Mouse (Mus musculus) stomach, embryonic 15.5 days (tissue): Measurements from ENCODE around the gene Xpr1. TPM values are rescaled to one million over a fixed set of nuclear protein-coding genes. Genes with fewer than 3 reads are reported as not detected.
"Not testable (repeated sequence)": the region's sequence is repeated elsewhere in the genome, so short reads cannot be mapped to it uniquely, and the experiment has no call there.

Source experiments
- ATAC-seq: fragments of 200-750 bp; cut with Nextera tagmentation; 2 replicates; pipeline ENCODE4 v1.8.0; 2017; ENCODE audit warnings: low read depth, moderate number of reproducible peaks, moderate TSS enrichment; ENCODE audit not compliant: insufficient read depth, low FRiP score
- H3K27ac ChIP-seq: fragments of 300-500 bp; sonication (generic); 2 replicates; pipeline ENCODE4 v1.5.1; 2015; ENCODE audit warnings: mild to moderate bottlenecking, inconsistent platforms
- H3K27me3 ChIP-seq: fragments of 300-500 bp; sonication (generic); replicated peaks from 2 replicates; pipeline ENCODE4 v1.6.1; 2015; ENCODE audit warnings: inconsistent platforms
- H3K36me3 ChIP-seq: fragments of 300-500 bp; sonication (generic); 2 replicates; pipeline ENCODE4 v1.6.1; 2015; ENCODE audit warnings: inconsistent platforms
- H3K4me1 ChIP-seq: fragments of 300-500 bp; sonication (generic); 2 replicates; pipeline ENCODE4 v1.6.1; 2015; ENCODE audit warnings: inconsistent platforms
- H3K4me2 ChIP-seq: fragments of 300-500 bp; sonication (generic); 2 replicates; pipeline ENCODE4 v1.6.1; 2015; ENCODE audit warnings: mild to moderate bottlenecking, inconsistent platforms
- H3K4me3 ChIP-seq: fragments of 300-500 bp; sonication (generic); replicated peaks from 2 replicates; pipeline ENCODE4 v1.5.1; 2015; ENCODE audit warnings: inconsistent platforms
- H3K9ac ChIP-seq: fragments of 300-500 bp; sonication (generic); 2 replicates; pipeline ENCODE4 v1.6.1; 2015; ENCODE audit warnings: inconsistent platforms
- H3K9me3 ChIP-seq: fragments of 300-500 bp; sonication (generic); 2 replicates; pipeline ENCODE4 v1.6.1; 2016; ENCODE audit warnings: inconsistent platforms
- WGBS: fragments of 180-500 bp; shearing (Covaris S2); methylation state at CpG from one replicate; pipeline ENCODE4 v1.1.7; 2015; 5-methylcytosine and 5-hydroxymethylcytosine counted together
- polyA plus RNA-seq: library from polyadenylated mRNA; unstranded; fragments of >200 nt; fragmentation: Nextera tagmentation; extraction: Ambion mirVana; gene quantifications from 2 replicates; pipeline ENCODE4 v1.2.1, GENCODE M21; 2015

The Xpr1 gene
- polyA plus RNA-seq, 1 experiment from 2014 or later, result 8.1 TPM

DNA sequence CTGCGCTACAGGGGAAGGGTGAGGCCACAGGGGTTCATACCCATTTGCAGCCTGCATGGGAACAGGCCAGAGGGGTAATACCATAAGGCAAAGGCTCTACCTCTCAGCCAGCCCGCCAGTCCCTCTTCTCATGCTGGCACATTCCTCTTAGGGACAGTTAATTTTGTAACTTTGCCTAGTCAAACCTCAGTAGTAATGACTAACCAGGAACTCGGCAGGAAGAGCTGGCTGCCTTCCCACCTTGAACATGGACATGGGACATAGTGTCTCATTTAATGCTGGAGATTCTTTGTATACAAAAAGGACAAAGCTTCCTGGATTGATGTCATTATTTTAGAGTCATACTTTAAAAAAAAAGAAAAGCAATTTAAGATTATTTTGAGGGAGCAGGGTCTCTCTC, 142.2 kb downstream of the Xpr1 start:
- Histone ChIP-seq H3K9ac (no peak overlapping the region), H3K4me2 (no peak overlapping the region), H3K36me3 (no peaks in the 10 kb centered on the region), H3K27ac (no peak overlapping the region), H3K27me3 (no peaks in the 10 kb centered on the region), H3K4me1 (no peaks in the 10 kb centered on the region), H3K9me3 (no peaks in the 10 kb centered on the region), H3K4me3 (no peak overlapping the region)
- 88% methylated on average over 3 of the region's 3 CpGs for WGBS
- ATAC-seq, result no peak

DNA sequence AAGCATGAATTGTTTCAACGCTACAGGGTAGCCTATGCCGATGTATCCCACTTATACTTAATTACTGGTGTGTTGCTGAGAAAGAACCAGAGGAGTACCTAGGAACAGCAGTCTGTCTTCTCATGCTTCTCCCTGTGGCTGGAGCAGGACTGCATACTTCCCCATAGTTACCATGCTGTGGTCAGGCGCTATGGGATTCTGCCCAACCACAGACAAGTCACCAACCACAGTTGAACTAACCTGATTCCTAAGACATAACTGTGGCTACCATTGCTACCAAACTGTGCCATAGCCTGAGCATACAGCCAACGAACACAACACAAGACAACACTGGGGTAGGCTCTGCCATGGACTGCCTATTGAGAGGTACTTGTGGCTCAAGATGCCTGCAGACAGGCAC, 144.3 kb downstream of the Xpr1 start:
- Histone ChIP-seq H3K4me1 (no peaks in the 10 kb centered on the region), H3K4me2 (no peak overlapping the region), H3K9ac (no peak overlapping the region), H3K9me3 (no peaks in the 10 kb centered on the region), H3K4me3 (no peak overlapping the region), H3K27ac (no peak overlapping the region), H3K36me3 (no peaks in the 10 kb centered on the region), H3K27me3 (no peaks in the 10 kb centered on the region)
- no peak for ATAC-seq
- 91% methylated on average over 4 of the region's 4 CpGs for WGBS

DNA sequence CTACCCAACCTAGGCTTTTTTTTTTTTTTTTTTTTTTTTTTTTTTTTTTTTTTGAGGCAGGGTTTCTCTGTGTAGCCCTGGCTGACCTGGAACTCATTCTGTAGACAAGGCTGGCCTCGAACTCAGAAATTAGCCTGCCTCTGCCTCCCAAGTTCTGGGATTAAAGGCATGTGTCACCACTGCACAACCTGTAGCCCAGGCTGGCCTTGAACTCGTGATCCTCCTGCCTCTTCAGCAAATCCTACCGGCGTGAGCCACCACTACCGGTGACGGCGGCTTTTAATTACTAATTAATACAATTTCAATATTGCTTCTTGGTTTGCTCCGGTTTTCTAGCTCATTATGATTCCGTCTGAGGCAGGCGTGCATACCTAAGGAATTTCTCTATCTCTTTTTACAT, 154.7 kb downstream of the Xpr1 start:
- 88% methylated on average over 10 of the region's 10 CpGs for WGBS
- H3K9ac ChIP-seq, H3K27me3 ChIP-seq, H3K4me2 ChIP-seq, ATAC-seq, H3K27ac ChIP-seq, H3K4me1 ChIP-seq, H3K9me3 ChIP-seq, H3K36me3 ChIP-seq, H3K4me3 ChIP-seq: not testable (repeated sequence)

DNA sequence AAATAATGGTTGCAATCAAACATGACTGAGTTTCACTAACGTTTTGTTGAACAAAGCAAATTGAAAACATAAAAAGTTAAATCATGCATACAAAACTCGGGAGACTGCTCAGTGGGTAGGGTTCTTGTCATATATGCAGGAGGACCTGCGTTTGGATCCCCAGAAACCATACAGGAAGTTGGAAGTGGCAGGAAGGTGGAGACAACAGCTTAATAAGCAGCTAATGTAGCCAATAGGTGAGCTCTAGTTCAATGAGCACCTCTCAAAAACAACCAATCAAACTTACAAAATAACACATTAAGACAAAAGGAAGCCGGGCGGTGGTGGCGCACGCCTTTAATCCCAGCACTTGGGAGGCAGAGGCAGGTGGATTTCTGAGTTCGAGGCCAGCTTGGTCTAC, 162.9 kb downstream of the Xpr1 start:
- Histone ChIP-seq H3K36me3 (no peaks in the 10 kb centered on the region), H3K4me3 (no peak overlapping the region), H3K27ac (no peak overlapping the region), H3K9me3 (no peaks in the 10 kb centered on the region), H3K4me1 (no peaks in the 10 kb centered on the region), H3K27me3 (no peaks in the 10 kb centered on the region), H3K4me2 (no peak overlapping the region), H3K9ac (no peak overlapping the region)
- WGBS, result 89% methylated on average over 8 of the region's 8 CpGs
- no peak for ATAC-seq

DNA sequence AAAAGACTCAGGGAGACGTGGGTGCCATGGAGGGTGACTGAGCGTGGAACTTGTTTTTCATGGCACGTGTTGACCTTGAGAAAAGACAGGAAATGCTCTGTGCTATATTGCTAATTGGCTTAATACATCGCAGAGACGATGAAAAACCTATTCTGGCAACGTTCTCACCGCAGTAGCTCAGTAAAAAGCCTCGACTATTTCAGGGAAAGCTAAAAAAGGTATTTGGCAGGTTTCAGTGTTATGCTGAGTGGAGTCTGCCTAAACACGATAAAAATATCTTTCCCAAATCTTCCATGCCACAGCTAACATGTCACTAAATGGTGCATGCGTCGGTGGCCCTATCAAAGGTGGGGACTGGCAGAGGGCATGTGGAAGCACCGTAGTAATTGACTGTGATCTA, 164.1 kb downstream of the Xpr1 start:
- H3K4me3 ChIP-seq, result no peak overlapping the region
- H3K4me1 ChIP-seq, result no peaks in the 10 kb centered on the region
- no peaks in the 10 kb centered on the region for H3K9me3 ChIP-seq
- no peak for ATAC-seq
- H3K27ac ChIP-seq, result no peak overlapping the region
- H3K36me3 ChIP-seq, result no peaks in the 10 kb centered on the region
- WGBS, result 69% methylated on average over 12 of the region's 12 CpGs
- no peaks in the 10 kb centered on the region for H3K27me3 ChIP-seq
- no peak overlapping the region for H3K9ac ChIP-seq
- no peak overlapping the region for H3K4me2 ChIP-seq

DNA sequence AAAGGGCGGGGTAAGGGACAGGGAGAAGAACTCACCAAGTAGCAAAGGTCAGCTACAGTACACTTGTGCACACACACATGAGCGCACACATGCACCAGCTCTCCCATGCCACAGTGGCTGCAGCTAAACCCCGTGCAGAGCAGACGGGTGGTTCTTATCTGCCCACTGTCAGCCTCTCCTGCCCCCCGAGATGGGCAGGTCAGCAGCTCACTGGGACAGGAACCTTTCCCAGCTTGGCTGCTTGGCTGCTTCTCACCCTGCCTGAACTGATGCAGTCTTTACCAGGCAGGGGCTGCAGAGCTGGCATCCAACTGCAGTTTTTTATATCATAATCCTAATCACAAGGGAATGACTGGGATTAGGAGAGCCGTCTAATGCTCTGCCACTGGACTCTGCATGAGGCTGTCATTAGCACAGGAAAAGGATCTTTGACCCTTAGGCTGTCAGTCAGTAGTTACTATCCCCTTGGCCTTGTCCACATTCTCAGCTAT, 164.5 kb downstream of the Xpr1 start:
- no peak overlapping the region for H3K9ac ChIP-seq
- WGBS, result 43% methylated on average over 6 of the region's 6 CpGs

DNA sequence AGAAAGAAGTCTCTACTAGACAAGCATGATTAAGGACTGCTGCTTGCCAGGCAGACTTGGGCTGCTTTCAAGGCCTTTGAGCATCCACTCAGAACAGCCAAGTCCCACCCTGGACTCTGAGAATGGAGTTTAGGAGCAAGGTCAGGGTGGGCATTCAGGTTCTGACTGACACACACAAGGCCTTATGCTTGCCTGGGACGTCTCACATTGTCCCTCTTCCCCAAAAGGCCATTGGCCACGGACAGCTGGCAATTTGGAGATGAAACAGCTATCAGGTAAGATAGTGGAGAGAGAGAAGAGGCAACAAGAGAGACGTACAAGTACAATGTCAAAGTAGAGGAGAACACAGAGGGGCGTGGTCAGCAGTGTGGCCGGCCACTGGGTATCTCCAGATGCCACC, 165.6 kb downstream of the Xpr1 start:
- H3K9me3 ChIP-seq, result no peaks in the 10 kb centered on the region
- no peaks in the 10 kb centered on the region for H3K36me3 ChIP-seq
- H3K9ac ChIP-seq, result no peak overlapping the region
- ATAC-seq, result no peak
- WGBS, result 80% methylated on average over 5 of the region's 5 CpGs
- H3K27ac ChIP-seq, result no peak overlapping the region
- no peak overlapping the region for H3K4me2 ChIP-seq
- no peak overlapping the region for H3K4me3 ChIP-seq
- H3K4me1 ChIP-seq, result no peaks in the 10 kb centered on the region
- no peaks in the 10 kb centered on the region for H3K27me3 ChIP-seq

More for the DNA sequence above, 164.5 kb downstream of the Xpr1 start:
- Histone ChIP-seq H3K36me3 (no peaks in the 10 kb centered on the region), H3K9me3 (no peaks in the 10 kb centered on the region), H3K4me1 (no peaks in the 10 kb centered on the region), H3K4me2 (no peak overlapping the region), H3K4me3 (no peak overlapping the region), H3K27ac (no peak overlapping the region), H3K27me3 (no peaks in the 10 kb centered on the region)
- ATAC-seq, result no peak

DNA sequence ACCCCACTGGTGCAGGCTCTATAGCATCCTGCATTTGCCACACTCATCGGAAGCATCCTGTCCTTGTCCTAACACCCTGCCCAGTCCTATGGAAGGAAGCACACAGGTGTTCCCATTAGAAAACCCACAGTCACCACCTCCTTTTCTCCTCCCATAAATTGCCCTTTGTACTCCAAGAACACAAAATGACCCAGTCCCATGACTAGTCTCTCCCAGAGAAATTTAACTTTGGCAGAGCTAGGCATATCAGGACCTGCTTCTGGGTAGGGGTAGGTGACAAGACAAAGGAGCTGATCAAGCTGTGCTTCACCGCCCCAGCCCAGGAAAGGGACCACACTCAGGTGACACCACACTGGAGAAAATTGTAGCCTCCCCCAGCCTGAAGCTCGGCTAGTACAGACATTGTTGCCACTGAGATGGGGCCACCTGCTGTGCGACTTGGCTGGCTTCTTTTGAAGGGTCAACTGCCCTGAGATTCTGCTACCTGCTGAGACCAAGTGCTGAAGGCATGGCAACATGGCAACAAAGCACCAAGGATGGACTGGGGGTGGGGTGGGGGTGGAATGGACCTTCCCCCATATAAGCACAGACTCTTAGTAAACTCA, 166.6 kb downstream of the Xpr1 start:
- no peak for ATAC-seq
- Histone ChIP-seq H3K27ac (no peak overlapping the region), H3K36me3 (no peaks in the 10 kb centered on the region), H3K27me3 (no peaks in the 10 kb centered on the region), H3K9me3 (no peaks in the 10 kb centered on the region), H3K4me3 (no peak overlapping the region), H3K4me1 (no peaks in the 10 kb centered on the region), H3K4me2 (no peak overlapping the region), H3K9ac (no peak overlapping the region)
- WGBS, result 53% methylated on average over 4 of the region's 4 CpGs

DNA sequence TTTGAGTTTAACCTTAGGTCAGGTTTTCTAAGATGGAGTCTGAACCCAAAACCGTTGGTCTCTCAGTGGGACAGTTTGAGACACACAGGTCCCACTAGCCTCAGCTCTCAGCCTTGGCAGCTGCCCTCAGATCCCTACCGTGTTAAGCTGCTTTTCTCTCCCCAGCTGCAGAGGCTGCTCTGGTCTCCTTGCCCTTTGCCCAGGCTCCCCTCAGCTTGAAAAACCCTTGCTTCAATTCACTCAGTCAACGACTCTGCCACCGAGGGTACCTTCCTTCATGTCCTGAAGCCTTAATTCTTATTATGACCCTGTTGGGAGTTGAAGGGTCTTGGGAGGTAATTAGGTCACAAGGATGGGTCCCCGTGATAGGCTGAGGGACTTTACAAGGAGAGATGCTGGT, 167.3 kb downstream of the Xpr1 start:
- 51% methylated on average over 5 of the region's 5 CpGs for WGBS
- H3K27me3 ChIP-seq, result peaks cover 1% of the 10 kb centered on the region; the same call in 1 of the 2 replicates
- no peak overlapping the region for H3K27ac ChIP-seq
- H3K4me3 ChIP-seq, result no peak overlapping the region
- no peak overlapping the region for H3K9ac ChIP-seq
- peaks cover 7% of the 10 kb centered on the region; the same call in 1 of the 2 replicates for H3K4me1 ChIP-seq
- H3K9me3 ChIP-seq, result no peaks in the 10 kb centered on the region
- no peaks in the 10 kb centered on the region for H3K36me3 ChIP-seq
- no peak for ATAC-seq
- H3K4me2 ChIP-seq, result no peak overlapping the region

DNA sequence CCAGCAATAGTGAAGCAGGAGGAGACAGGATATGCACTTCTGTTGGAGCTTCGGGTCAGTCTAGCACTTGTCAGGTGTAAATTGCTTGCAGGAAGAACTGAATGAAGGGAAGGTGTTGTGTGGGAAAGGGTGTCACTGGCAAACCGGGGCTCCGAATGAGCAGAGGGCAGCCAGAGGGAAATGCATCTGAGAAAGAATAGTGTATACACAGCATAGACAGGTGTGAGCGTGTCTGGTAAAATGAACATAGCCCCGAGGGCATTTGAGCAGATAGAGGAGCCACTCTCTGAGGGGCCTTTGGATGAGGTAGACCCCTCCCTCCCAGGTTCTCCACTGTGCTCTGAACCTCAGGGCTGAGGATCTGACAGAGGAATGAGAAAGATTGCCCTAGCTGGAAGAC, 169.2 kb downstream of the Xpr1 start:
- ATAC-seq, result no peak
- Histone ChIP-seq H3K36me3 (no peaks in the 10 kb centered on the region), H3K9me3 (no peaks in the 10 kb centered on the region), H3K27me3 (peaks cover 10% of the 10 kb centered on the region), H3K4me1 (peaks cover 9% of the 10 kb centered on the region), H3K4me2 (no peak overlapping the region), H3K9ac (no peak overlapping the region), H3K4me3 (no peak overlapping the region), H3K27ac (no peak overlapping the region)
- 44% methylated on average over 5 of the region's 5 CpGs for WGBS

DNA sequence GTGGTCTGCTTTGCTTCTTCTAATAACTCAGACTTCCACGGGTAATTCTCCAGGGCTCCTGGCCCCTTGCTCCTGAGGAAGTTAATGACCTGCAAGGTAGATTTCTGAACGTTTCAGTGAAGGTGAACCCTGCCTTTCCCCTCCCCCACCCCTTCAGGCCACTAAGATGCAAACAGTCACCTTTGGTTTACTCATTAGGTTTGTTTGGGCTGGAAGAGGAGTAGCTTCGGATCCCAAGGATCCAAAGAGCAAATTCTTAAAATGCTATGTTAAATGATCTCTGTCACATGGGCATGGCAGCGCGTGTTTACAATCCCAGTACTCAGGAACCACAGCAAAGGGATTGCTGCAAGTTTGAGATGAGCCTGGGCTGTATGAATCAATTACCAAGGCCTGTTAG, 169.8 kb downstream of the Xpr1 start:
- no peak for ATAC-seq
- H3K27me3 ChIP-seq, result peaks cover 10% of the 10 kb centered on the region
- H3K4me1 ChIP-seq, result peaks cover 9% of the 10 kb centered on the region
- H3K9ac ChIP-seq, result no peak overlapping the region
- no peaks in the 10 kb centered on the region for H3K36me3 ChIP-seq
- WGBS, result 28% methylated on average over 5 of the region's 5 CpGs
- H3K9me3 ChIP-seq, result no peaks in the 10 kb centered on the region
- no peak overlapping the region for H3K4me3 ChIP-seq
- no peak overlapping the region for H3K4me2 ChIP-seq
- no peak overlapping the region for H3K27ac ChIP-seq

DNA sequence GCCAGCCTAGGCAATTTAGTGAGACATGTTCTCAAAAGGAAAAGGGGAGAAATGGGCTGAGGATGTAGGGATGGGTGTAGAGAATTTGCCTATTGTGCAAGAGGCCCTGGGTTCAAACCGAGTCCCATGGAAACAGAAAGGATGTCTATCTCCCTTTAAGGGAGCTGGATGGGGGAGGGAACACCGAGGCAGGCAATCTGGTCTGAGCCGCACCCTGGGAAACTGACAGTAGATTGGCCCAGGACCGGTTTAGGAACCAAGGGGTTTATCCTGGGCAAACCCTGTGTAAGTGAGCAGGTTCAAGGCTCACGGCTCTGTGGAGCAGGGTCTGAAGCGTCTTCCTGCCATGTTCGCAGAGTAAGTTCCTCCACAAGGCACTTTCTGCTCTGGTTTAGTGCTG, 171.7 kb downstream of the Xpr1 start:
- WGBS, result 74% methylated on average over 7 of the region's 7 CpGs
- H3K27ac ChIP-seq, result no peak overlapping the region

DNA sequence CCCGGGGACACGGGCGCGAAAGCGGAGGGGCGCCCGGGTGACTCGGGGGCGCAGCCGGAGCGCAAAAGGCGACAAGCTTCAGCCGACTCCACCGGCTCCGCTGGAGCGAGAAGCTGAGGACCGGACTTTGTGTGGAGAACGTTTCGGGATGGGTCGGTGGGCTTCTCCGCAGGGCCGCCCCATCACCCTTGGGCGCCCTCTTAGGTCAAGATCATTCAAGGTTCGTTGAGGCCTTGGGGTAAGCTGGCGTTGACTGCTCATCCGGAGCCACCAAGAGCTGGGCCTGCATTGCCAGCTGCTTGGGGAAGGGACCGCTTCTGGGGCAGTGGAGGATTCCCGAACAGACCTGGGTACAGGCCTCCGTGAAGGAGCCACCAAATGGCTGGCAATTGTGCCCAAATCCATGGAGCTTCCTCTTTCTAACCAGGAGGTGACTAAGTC, 172.4 kb downstream of the Xpr1 start:
- Histone ChIP-seq H3K27ac (peak overlapping the region; percentile 52; the same call in 1 of the 2 replicates), H3K27me3 (peaks cover 10% of the 10 kb centered on the region), H3K9ac (peak overlapping the region; percentile 56), H3K4me2 (peak overlapping the region; percentile 82), H3K9me3 (no peaks in the 10 kb centered on the region), H3K4me1 (peaks cover 9% of the 10 kb centered on the region), H3K4me3 (peak overlapping the region; percentile 55), H3K36me3 (no peaks in the 10 kb centered on the region)
- WGBS, result 8% methylated on average over 28 of the region's 29 CpGs
- no peak for ATAC-seq

More for the DNA sequence above, 171.7 kb downstream of the Xpr1 start:
- no peaks in the 10 kb centered on the region for H3K36me3 ChIP-seq
- H3K27me3 ChIP-seq, result peaks cover 10% of the 10 kb centered on the region
- no peak overlapping the region for H3K9ac ChIP-seq
- H3K4me3 ChIP-seq, result no peak overlapping the region; the same call in 1 of the 2 replicates
- H3K4me1 ChIP-seq, result peaks cover 9% of the 10 kb centered on the region
- H3K4me2 ChIP-seq, result peak overlapping the region; percentile 82
- ATAC-seq, result no peak
- H3K9me3 ChIP-seq, result no peaks in the 10 kb centered on the region
